Mouse (Mus musculus): ENCODE measurements around the gene Smim4.

- TF ChIP-seq CTCF (IDR thresholded peaks at IDR 0.05), result no peak
- no peak for TF ChIP-seq EP300 (IDR thresholded peaks at IDR 0.05)
Observed at GRCm38 (mm10) chr14:31114011-31114410, 14.7 kb downstream of the Smim4 start.
